Mouse (Mus musculus) embryonic stem cell, embryonic (primary cell): ENCODE data around the gene Srebf2.

ENCODE experiments used
- CTCF ChIA-PET, 4 experiments: fragments of 300-600 bp in 2 of 4; fragments of 350-600 bp in 2 of 4; sonication (Branson Sonifier 250); formaldehyde crosslinking; loops; one replicate each; lab custom pipeline; 2022; ENCODE audit warnings: inconsistent platforms in 2 of 4; lab: Charles Lee
- POLR2A ChIA-PET, 4 experiments: fragments of 300-600 bp in 2 of 4; fragments of 350-600 bp in 2 of 4; sonication (Branson Sonifier 250); formaldehyde crosslinking; loops; one replicate each; lab custom pipeline; 2022; ENCODE audit warnings: antibody characterized with exemption in 4 of 4, inconsistent platforms in 1 of 4; lab: Charles Lee

Gene Srebf2

DNA sequence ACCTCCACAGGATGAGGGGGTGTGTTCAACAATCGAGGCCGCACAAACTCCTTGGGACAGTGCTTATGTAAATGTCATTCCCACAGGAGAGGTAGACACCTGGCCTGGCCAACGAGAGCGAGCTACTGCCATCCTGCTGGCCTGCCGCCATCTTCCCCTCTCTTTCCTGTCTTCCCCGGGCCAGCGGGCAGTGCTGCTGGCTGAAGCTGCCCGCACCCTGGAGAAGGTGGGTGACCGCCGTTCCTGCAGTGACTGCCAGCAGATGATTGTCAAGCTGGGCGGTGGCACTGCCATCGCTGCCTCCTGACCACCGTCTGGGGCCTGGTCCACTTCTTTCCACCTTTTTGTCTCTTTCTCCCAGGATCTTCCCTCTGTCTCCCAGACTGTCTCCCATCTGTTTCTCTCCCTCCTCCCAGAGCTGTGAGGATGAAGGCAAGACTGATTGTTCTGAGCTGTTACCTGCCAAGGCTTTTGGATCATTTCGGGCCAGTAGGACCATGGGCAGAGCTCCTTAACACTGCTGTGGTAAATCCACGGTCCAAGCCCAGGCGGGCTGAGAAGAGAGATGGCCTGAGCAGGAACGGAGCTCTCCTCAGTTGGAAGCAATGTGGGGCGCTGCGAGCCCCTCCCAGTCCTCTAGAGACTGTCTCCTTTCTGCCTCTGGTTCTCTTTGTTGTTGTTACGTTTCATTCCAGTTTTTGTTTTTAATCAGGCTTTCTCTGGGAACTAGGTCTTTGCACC lies 56.8 kb downstream of the Srebf2 start:
- ChIA-PET CTCF (interaction anchor here in 3 of 4 experiments (0.6 to 1.8 kb wide), 4 partner anchors 15 to 196 kb away, joined by 3 to 4 read pairs (median 4); no protein-coding TSS in a partner anchor), POLR2A (interaction anchor here in 3 of 4 experiments (0.6 to 8.9 kb wide), 16 partner anchors 9 to 1631 kb away, joined by 3 to 62 read pairs (median 5); partner anchors contain the start of genes Srebf2 (in 2 of the 3), Grap2 (in 1 of the 3), Shisa8 (in 1 of the 3) and Tnfrsf13c (in 1 of the 3))

DNA sequence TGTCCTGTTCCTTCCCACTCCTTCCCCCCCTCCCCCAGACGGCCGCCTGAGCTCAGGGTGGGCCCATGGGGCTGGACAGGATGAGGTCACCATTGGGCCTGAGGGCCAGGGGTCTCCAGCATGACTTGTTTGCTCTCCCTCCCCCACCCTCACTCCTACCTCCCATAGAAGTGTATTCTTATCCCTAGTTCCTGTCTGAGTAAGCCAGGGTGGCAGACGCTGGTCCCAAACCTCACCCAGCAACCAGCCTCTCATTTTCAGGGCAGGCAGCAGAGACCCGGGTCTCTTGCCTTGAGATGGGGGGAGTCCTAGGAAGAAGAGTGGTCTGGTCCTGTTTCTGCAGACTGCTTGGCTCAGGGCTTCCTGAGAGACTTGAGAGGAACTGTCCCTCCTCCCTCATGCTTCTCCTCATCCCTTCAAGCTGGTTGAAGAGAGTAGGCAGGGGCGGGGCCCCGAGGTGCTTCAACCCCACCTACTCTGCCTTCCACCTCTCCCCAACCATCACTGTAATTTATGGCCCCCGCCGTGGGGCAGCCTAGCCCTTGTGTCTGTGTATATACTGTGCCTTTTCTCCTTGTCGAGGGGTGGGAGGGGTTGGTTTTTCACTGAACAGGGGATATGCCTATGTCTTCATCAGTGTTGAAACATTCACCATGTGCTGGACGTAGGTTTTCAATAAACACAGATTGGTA lies 57.8 kb downstream of the Srebf2 start:
- POLR2A ChIA-PET: interaction anchor here in 2 of 4 experiments (0.6 to 8.9 kb wide), 18 partner anchors 8 to 58 kb away, joined by 3 to 62 read pairs (median 5); partner anchors contain the start of genes Srebf2 (in 2 of the 2), Tnfrsf13c (in 2 of the 2) and Shisa8 (in 1 of the 2)
- CTCF ChIA-PET: interaction anchor here in 1 of 4 experiments (0.6 to 1.8 kb wide), 2 partner anchors 14 to 32 kb away, joined by 3 to 4 read pairs; no protein-coding TSS in a partner anchor

DNA sequence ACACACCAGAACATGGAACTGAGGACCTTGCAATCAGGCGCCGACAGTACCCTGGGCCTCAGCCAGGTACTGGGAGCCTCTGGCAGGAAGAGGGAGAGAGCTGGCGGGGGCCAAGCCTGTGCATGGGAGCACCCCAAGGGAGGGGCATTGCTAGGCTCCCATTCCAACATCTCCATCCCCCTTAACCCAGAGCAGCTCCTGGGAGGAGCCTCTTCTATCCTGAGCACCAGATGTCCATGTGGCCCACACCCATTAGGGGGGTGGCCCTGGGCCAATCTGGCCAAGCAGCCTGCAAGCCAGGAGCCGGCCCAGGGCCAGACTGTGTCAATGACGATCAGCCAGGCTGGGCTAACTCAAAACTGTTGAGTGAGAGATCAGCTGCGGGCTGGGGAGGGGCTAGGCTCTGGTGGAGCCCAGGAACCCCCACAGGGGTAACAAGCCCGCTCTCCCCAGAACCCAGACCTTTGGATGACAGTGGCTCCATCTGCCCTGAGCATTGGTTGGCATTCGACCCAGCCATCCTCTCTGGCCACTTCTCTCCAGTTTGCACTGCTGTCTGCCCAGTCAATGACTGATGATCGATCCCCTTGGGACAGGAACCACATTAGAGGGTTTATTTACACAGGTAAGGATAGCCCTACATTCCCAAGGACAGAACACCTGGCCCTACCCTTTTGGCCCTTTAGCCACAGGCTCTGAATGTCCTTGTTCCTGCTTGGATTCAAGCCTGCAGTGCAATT lies 59.6 kb downstream of the Srebf2 start:
- POLR2A ChIA-PET: interaction anchor here (0.6 to 4.8 kb wide), 16 partner anchors 9 to 60 kb away, joined by 3 to 43 read pairs (median 4); partner anchors contain the start of genes Srebf2 (in 2 of the 4) and Tnfrsf13c (in 1 of the 4)
- CTCF ChIA-PET: interaction anchor here in 1 of 4 experiments (2.4 kb wide), 1 partner anchor 11 kb away, joined by 8 read pairs; no protein-coding TSS in a partner anchor

- ChIA-PET CTCF (interaction anchor here in 3 of 4 experiments (0.6 to 2.4 kb wide), 5 partner anchors 10 to 864 kb away, joined by 3 to 8 read pairs (median 3); no protein-coding TSS in a partner anchor), POLR2A (interaction anchor here in 3 of 4 experiments (0.6 to 4.8 kb wide), 11 partner anchors 8 to 343 kb away, joined by 3 to 43 read pairs (median 5); partner anchors contain the start of genes Srebf2 (in 1 of the 3) and Tnfrsf13c (in 1 of the 3))
Measured at GRCm38 (mm10) chr15:82207105-82207459, 60.1 kb downstream of the Srebf2 start.

GRCm38 (mm10) chr15:82207504-82208219 lies 60.7 kb downstream of the Srebf2 start:
- CTCF ChIA-PET: interaction anchor here in 3 of 4 experiments (0.6 to 2.4 kb wide), 7 partner anchors 10 to 864 kb away, joined by 3 to 8 read pairs (median 4); no protein-coding TSS in a partner anchor
- POLR2A ChIA-PET: interaction anchor here in 3 of 4 experiments (0.6 to 4.8 kb wide), 22 partner anchors 8 to 344 kb away, joined by 3 to 43 read pairs (median 4); partner anchors contain the start of genes Srebf2 (in 2 of the 3) and Tnfrsf13c (in 1 of the 3)

GRCm38 (mm10) chr15:82208307-82208706 lies 61.3 kb downstream of the Srebf2 start:
- POLR2A ChIA-PET: interaction anchor here in 2 of 4 experiments (0.6 to 4.8 kb wide), 18 partner anchors 9 to 345 kb away, joined by 3 to 43 read pairs (median 4); partner anchors contain the start of gene Srebf2 (in 2 of the 2)

DNA sequence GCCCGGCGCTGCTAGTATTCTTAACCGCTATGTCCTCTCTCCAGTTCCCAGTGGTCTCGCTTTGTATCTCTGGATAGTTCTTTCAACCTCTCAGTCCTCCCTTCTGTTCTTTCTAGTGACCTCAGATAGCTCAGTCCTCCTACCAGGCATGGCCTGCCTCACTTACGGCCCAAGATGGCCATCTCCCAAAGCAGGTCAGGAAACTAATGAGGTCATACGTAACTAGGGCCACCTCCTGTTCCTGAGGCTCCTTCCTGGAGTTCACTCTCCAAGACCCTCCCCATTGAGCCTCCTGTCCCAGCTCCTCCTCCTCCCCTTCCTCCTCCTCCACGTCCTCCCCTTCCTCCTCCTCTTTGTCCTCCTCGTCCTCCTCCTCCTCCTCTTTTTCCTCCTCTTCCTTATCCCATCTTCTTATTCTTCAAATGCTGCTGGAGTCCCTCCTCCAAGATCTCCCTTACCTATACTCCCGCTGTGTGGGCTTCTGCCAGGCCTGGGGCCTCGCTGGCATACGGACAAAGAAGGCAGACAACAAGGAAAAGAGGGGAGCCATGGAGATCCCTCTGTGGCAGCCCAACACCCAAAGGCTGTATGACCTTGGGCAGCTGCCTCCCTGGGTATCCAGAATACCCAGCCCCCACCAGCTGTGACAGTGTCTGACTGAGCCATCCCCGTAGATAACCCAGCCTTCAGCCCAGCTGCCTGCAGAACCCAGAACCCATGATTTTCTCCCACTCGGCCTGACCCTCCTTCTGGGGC lies 62.5 kb downstream of the Srebf2 start:
- CTCF ChIA-PET: interaction anchor here in 2 of 4 experiments (1.2 to 1.4 kb wide), 2 partner anchors 9 to 27 kb away, joined by 3 to 4 read pairs; no protein-coding TSS in a partner anchor
- POLR2A ChIA-PET: interaction anchor here in 2 of 4 experiments (0.8 to 5.2 kb wide), 13 partner anchors 9 to 82 kb away, joined by 3 to 43 read pairs (median 5); partner anchors contain the start of genes Srebf2 (in 2 of the 2), Ccdc134 (in 1 of the 2) and Tnfrsf13c (in 1 of the 2)

More at GRCm38 (mm10) chr15:82208307-82208706, 61.3 kb downstream of the Srebf2 start:
- CTCF ChIA-PET: interaction anchor here in 1 of 4 experiments (1.0 to 2.4 kb wide), 4 partner anchors 9 to 43 kb away, joined by 4 to 8 read pairs (median 5); no protein-coding TSS in a partner anchor

GRCm38 (mm10) chr15:82210801-82211200 lies 63.8 kb downstream of the Srebf2 start:
- ChIA-PET POLR2A (interaction anchor here in 3 of 4 experiments (0.6 to 5.2 kb wide), 15 partner anchors 9 to 263 kb away, joined by 3 to 33 read pairs (median 4); partner anchors contain the start of genes Srebf2 (in 2 of the 3) and Tnfrsf13c (in 1 of the 3)), CTCF (interaction anchor here in 2 of 4 experiments (0.6 to 2.4 kb wide), 5 partner anchors 8 to 145 kb away, joined by 3 to 8 read pairs (median 4); partner anchors contain the start of gene Srebf2 (in 1 of the 2))

DNA sequence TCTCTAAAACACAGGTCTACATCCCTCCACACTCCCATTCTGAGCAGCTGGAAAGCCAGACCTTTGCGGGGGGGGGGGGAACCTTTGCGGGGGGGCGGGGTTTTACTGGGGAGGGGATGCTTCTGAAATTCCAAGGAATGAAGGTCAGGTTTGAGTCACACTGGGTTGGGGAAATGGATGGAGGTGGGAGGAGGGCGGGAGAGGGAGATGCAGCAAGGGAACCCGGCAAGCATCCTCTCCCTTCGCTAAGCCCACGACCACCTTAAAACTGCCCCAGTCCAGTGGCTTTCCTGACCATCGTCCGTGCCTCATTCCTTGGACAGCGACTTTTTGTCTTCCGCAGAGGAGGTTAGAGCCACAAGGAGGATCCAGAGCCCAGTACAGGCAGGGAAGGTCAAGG lies 64.3 kb downstream of the Srebf2 start:
- ChIA-PET POLR2A (interaction anchor here (0.7 to 5.2 kb wide), 19 partner anchors 8 to 65 kb away, joined by 3 to 33 read pairs (median 4); partner anchors contain the start of genes Srebf2 (in 2 of the 4) and Tnfrsf13c (in 1 of the 4)), CTCF (interaction anchor here in 2 of 4 experiments (1.3 to 2.4 kb wide), 4 partner anchors 19 to 145 kb away, joined by 3 to 8 read pairs (median 4); partner anchors contain the start of gene Srebf2 (in 1 of the 2))

- CTCF ChIA-PET: interaction anchor here in 3 of 4 experiments (0.6 to 2.4 kb wide), 10 partner anchors 9 to 146 kb away, joined by 3 to 8 read pairs (median 4); partner anchors contain the start of gene Srebf2 (in 1 of the 3)
- POLR2A ChIA-PET: interaction anchor here (0.6 to 5.2 kb wide), 29 partner anchors 9 to 829 kb away, joined by 3 to 33 read pairs (median 4); partner anchors contain the start of genes Cenpm (in 1 of the 4), Srebf2 (in 1 of the 4) and Tnfrsf13c (in 1 of the 4)
Measured at GRCm38 (mm10) chr15:82211911-82212751, 65.2 kb downstream of the Srebf2 start.

GRCm38 (mm10) chr15:82212752-82213063 lies 65.7 kb downstream of the Srebf2 start, which contains the start of gene Shisa8:
Gene Shisa8, minus strand, starts transcription at chr15:82212815.
- ChIA-PET CTCF (interaction anchor here in 3 of 4 experiments (0.7 to 2.2 kb wide), 7 partner anchors 9 to 147 kb away, joined by 3 to 8 read pairs (median 4); no protein-coding TSS in a partner anchor), POLR2A (interaction anchor here (0.5 to 5.2 kb wide), 26 partner anchors 9 to 828 kb away, joined by 3 to 33 read pairs (median 4); partner anchors contain the start of genes Cenpm (in 1 of the 4) and Srebf2 (in 1 of the 4))

GRCm38 (mm10) chr15:82213222-82213621 lies 66.2 kb downstream of the Srebf2 start:
- POLR2A ChIA-PET: interaction anchor here (0.5 to 5.2 kb wide), 22 partner anchors 8 to 70 kb away, joined by 3 to 33 read pairs (median 5); partner anchors contain the start of genes Srebf2 (in 1 of the 4) and Tnfrsf13c (in 1 of the 4)
- CTCF ChIA-PET: interaction anchor here in 3 of 4 experiments (1.0 to 1.5 kb wide), 4 partner anchors 8 to 147 kb away, joined by 3 to 6 read pairs (median 4); no protein-coding TSS in a partner anchor

DNA sequence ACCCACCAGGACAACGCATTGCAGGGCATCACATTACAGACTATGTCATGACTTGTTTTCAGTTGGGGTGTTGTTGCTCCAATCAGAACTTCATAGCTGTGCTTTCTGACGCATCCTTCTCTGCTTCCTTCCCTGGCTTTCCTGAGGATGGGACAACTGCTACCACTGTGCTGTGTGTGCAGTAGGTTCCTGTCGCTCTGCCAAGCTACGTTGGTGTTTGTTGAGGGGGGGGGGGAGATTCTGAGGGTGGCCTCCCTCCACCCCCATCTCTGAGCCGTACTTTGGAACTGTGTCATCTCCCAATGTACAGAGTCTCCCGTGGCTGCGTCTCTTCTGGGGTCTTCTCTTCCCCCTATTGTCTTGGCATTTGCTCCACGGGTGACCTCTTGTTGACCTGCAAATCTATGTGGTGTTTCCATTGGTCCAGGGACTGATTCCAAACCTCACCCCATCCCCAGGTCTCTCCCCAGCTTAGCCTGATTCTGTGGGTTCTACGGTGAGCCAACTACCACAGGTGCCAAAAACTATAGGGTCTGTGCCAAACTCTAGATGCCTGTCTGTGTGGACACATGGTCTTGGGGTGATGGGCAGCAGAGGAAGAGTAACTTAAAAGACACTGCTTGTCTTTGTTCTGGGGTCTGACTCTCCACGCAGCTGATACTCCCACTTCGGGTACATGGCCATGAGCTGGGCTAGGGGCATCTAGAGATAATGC lies 68.5 kb downstream of the Srebf2 start:
- POLR2A ChIA-PET: interaction anchor here (0.6 to 8.3 kb wide), 23 partner anchors 8 to 1259 kb away, joined by 3 to 85 read pairs (median 5); partner anchors contain the start of genes Srebf2 (in 2 of the 4), Ccdc134 (in 1 of the 4), Poldip3 (in 1 of the 4) and Tnfrsf13c (in 1 of the 4)
- CTCF ChIA-PET: interaction anchor here (0.5 to 2.1 kb wide), 8 partner anchors 21 to 761 kb away, joined by 3 to 11 read pairs (median 6); no protein-coding TSS in a partner anchor
